Mouse (Mus musculus) neural tube, embryonic 13.5 days (tissue): ENCODE results near the gene Hist1h2bn. TPM values are rescaled to one million over a fixed set of nuclear protein-coding genes. Genes with fewer than 3 reads are reported as not detected.
"Not testable (repeated sequence)": the region's sequence is repeated elsewhere in the genome, so short reads cannot be mapped to it uniquely, and the experiment has no call there.

Source experiments
- ATAC-seq: fragments of 200-750 bp; cut with Nextera tagmentation; 2 replicates; pipeline ENCODE4 v1.8.0; 2017; ENCODE audit warnings: low read depth, mild to moderate bottlenecking, moderate TSS enrichment, moderate library complexity
- H3K27ac ChIP-seq: fragments of 300-500 bp; sonication (generic); replicated peaks from 2 replicates; pipeline ENCODE4 v1.5.1; 2015; ENCODE audit warnings: moderate library complexity, mild to moderate bottlenecking, inconsistent platforms
- H3K27me3 ChIP-seq: fragments of 300-500 bp; sonication (generic); 2 replicates; pipeline ENCODE4 v1.6.1; 2015; ENCODE audit warnings: mild to moderate bottlenecking, inconsistent platforms
- H3K36me3 ChIP-seq: fragments of 300-500 bp; sonication (generic); 2 replicates; pipeline ENCODE4 v1.6.1; 2015; ENCODE audit warnings: mild to moderate bottlenecking, inconsistent platforms
- H3K4me1 ChIP-seq: fragments of 300-500 bp; sonication (generic); replicated peaks from 2 replicates; pipeline ENCODE4 v1.6.1; 2015; ENCODE audit warnings: inconsistent platforms
- H3K4me2 ChIP-seq: fragments of 300-500 bp; sonication (generic); 2 replicates; pipeline ENCODE4 v1.6.1; 2015; ENCODE audit warnings: inconsistent platforms, mild to moderate bottlenecking, moderate library complexity
- H3K4me3 ChIP-seq: fragments of 300-500 bp; sonication (generic); 2 replicates; pipeline ENCODE4 v1.5.1; 2015; ENCODE audit warnings: mild to moderate bottlenecking, inconsistent platforms
- H3K9ac ChIP-seq: fragments of 300-500 bp; sonication (generic); 2 replicates; pipeline ENCODE4 v1.6.1; 2015; ENCODE audit warnings: moderate library complexity, mild to moderate bottlenecking, inconsistent platforms
- H3K9me3 ChIP-seq: fragments of 300-500 bp; sonication (generic); 2 replicates; pipeline ENCODE4 v1.6.1; 2016; ENCODE audit warnings: inconsistent platforms
- WGBS: fragments of 180-500 bp; shearing (Covaris S2); methylation state at CpG from one replicate; pipeline ENCODE4 v1.1.7; 2015; 5-methylcytosine and 5-hydroxymethylcytosine counted together
- polyA plus RNA-seq: library from polyadenylated mRNA; unstranded; fragments of >200 nt; fragmentation: Nextera tagmentation; extraction: Ambion mirVana; gene quantifications from 2 replicates; pipeline ENCODE4 v1.2.1, GENCODE M21; 2015

Gene Hist1h2bn
- polyA plus RNA-seq, 1 experiment from 2014 or later = 0.73 TPM

- H3K36me3 ChIP-seq, H3K9me3 ChIP-seq, H3K27me3 ChIP-seq: not testable (repeated sequence)
- peak within 1 kb of the TSS; percentile 79 for H3K9ac ChIP-seq
- peak within 1 kb of the TSS; percentile 42 for H3K4me3 ChIP-seq
- peak within 1 kb of the TSS; percentile 67 for H3K4me2 ChIP-seq
- H3K27ac ChIP-seq = peak within 1 kb of the TSS; percentile 90
- peak; percentile 47 for ATAC-seq
- WGBS = under 1% methylated on average over 28 of the region's 56 CpGs
- H3K4me1 ChIP-seq = peaks cover 44% of the 10 kb centered on the region
Measured at GRCm38 (mm10) chr13:21717397-21718357, 36.2 kb upstream of the Hist1h2bn start, which contains the start of gene Hist1h3h. Gene Hist1h3h (plus strand): TSS chr13:21717659.

- peaks cover 49% of the 10 kb centered on the region for H3K4me1 ChIP-seq
- H3K27me3 ChIP-seq = no peaks in the 10 kb centered on the region
- H3K4me2 ChIP-seq = peak overlapping the region; percentile 67
- WGBS = 60% methylated on average over 4 of the region's 4 CpGs
- peak overlapping the region; percentile 42 for H3K4me3 ChIP-seq
- peak overlapping the region; percentile 79 for H3K9ac ChIP-seq
- peak overlapping the region; percentile 82 for H3K27ac ChIP-seq
- no peaks in the 10 kb centered on the region for H3K36me3 ChIP-seq
- ATAC-seq = no peak
- no peaks in the 10 kb centered on the region for H3K9me3 ChIP-seq
Measured at GRCm38 (mm10) chr13:21718381-21719080, 35.4 kb upstream of the Hist1h2bn start.

GRCm38 (mm10) chr13:21721107-21721756 is 32.7 kb upstream of the Hist1h2bn start:
- H3K9me3 ChIP-seq, H3K36me3 ChIP-seq, H3K27me3 ChIP-seq: not testable (repeated sequence)
- Histone ChIP-seq H3K9ac (peak overlapping the region; percentile 63), H3K4me3 (peak overlapping the region; percentile 43), H3K4me2 (peak overlapping the region; percentile 63), H3K27ac (peak overlapping the region; percentile 75), H3K4me1 (peaks cover 40% of the 10 kb centered on the region)
- WGBS = 2% methylated on average over 20 of the region's 44 CpGs
- peak; percentile 19 for ATAC-seq

- H3K4me3 ChIP-seq = peak within 1 kb of the TSS; percentile 43
- H3K4me1 ChIP-seq = peaks cover 40% of the 10 kb centered on the region
- H3K27ac ChIP-seq = peak within 1 kb of the TSS; percentile 90
- not testable (repeated sequence) for H3K27me3 ChIP-seq, H3K9me3 ChIP-seq, H3K36me3 ChIP-seq
- peak within 1 kb of the TSS; percentile 70 for H3K9ac ChIP-seq
- H3K4me2 ChIP-seq = peak within 1 kb of the TSS; percentile 63
- under 1% methylated on average over 37 of the region's 37 CpGs for WGBS
- ATAC-seq = peak; percentile 98
Measured at GRCm38 (mm10) chr13:21721757-21722372, 32.1 kb upstream of the Hist1h2bn start, which contains the start of gene Hist1h2bm. Gene Hist1h2bm (plus strand): TSS chr13:21722044.

GRCm38 (mm10) chr13:21722373-21722925 is 31.5 kb upstream of the Hist1h2bn start:
- H3K27me3 ChIP-seq = no peaks in the 10 kb centered on the region
- H3K4me1 ChIP-seq = peaks cover 37% of the 10 kb centered on the region
- peak overlapping the region; percentile 43 for H3K4me3 ChIP-seq
- peak overlapping the region; percentile 63 for H3K4me2 ChIP-seq
- ATAC-seq = peak; percentile 48
- H3K9me3 ChIP-seq = no peaks in the 10 kb centered on the region
- peak overlapping the region; percentile 70 for H3K9ac ChIP-seq
- peak overlapping the region; percentile 90 for H3K27ac ChIP-seq
- 2% methylated on average over 11 of the region's 11 CpGs for WGBS
- no peaks in the 10 kb centered on the region for H3K36me3 ChIP-seq

- Histone ChIP-seq H3K27me3 (no peaks in the 10 kb centered on the region), H3K9ac (no peak overlapping the region), H3K9me3 (no peaks in the 10 kb centered on the region), H3K4me1 (peaks cover 39% of the 10 kb centered on the region), H3K27ac (peak overlapping the region; percentile 90; the same call in 1 of the 2 replicates), H3K36me3 (no peaks in the 10 kb centered on the region), H3K4me2 (peak overlapping the region; percentile 63), H3K4me3 (no peak overlapping the region)
- 28% methylated on average over 5 of the region's 5 CpGs for WGBS
- ATAC-seq = no peak
Measured at GRCm38 (mm10) chr13:21722993-21723836, 30.7 kb upstream of the Hist1h2bn start.

GRCm38 (mm10) chr13:21727948-21728572 is 25.9 kb upstream of the Hist1h2bn start:
- H3K4me3 ChIP-seq = no peak overlapping the region
- peak overlapping the region; percentile 71 for H3K27ac ChIP-seq

GRCm38 (mm10) chr13:21729544-21729943 is 24.4 kb upstream of the Hist1h2bn start:
- WGBS = 69% methylated on average over 1 of the region's 1 CpGs
- H3K9me3 ChIP-seq = no peaks in the 10 kb centered on the region
- H3K4me1 ChIP-seq = peaks cover 17% of the 10 kb centered on the region
- no peak overlapping the region for H3K9ac ChIP-seq
- no peaks in the 10 kb centered on the region for H3K36me3 ChIP-seq
- ATAC-seq = no peak
- no peak overlapping the region for H3K4me2 ChIP-seq
- H3K27me3 ChIP-seq = no peaks in the 10 kb centered on the region
- no peak overlapping the region for H3K4me3 ChIP-seq
- H3K27ac ChIP-seq = no peak overlapping the region

More at GRCm38 (mm10) chr13:21727948-21728572, 25.9 kb upstream of the Hist1h2bn start:
- H3K4me2 ChIP-seq = no peak overlapping the region
- peaks cover 7% of the 10 kb centered on the region for H3K4me1 ChIP-seq
- no peaks in the 10 kb centered on the region for H3K36me3 ChIP-seq
- H3K27me3 ChIP-seq = no peaks in the 10 kb centered on the region
- no peaks in the 10 kb centered on the region for H3K9me3 ChIP-seq
- ATAC-seq = peak; percentile 37; the same call in 1 of the 2 replicates
- no peak overlapping the region for H3K9ac ChIP-seq
- 16% methylated on average over 11 of the region's 11 CpGs for WGBS

- Histone ChIP-seq H3K9ac (peak overlapping the region; percentile 80; the same call in 1 of the 2 replicates), H3K4me1 (peaks cover 36% of the 10 kb centered on the region), H3K27me3 (no peaks in the 10 kb centered on the region), H3K4me3 (no peak overlapping the region), H3K4me2 (no peak overlapping the region), H3K36me3 (no peaks in the 10 kb centered on the region), H3K27ac (peak overlapping the region; percentile 98), H3K9me3 (no peaks in the 10 kb centered on the region)
- ATAC-seq = peak; percentile 45
- WGBS = 64% methylated on average over 5 of the region's 5 CpGs
Measured at GRCm38 (mm10) chr13:21733466-21733865, 20.5 kb upstream of the Hist1h2bn start.
